Mouse (Mus musculus) hindbrain, embryonic 12.5 days (tissue): Measurements from ENCODE around the gene N4bp3. TPM values are rescaled to one million over a fixed set of nuclear protein-coding genes. Genes with fewer than 3 reads are reported as not detected.
"Not testable (repeated sequence)": the region's sequence is repeated elsewhere in the genome, so short reads cannot be mapped to it uniquely, and the experiment has no call there.

Experiments
- ATAC-seq: fragments of 200-750 bp; cut with Nextera tagmentation; 2 replicates; pipeline ENCODE4 v1.8.0; 2017; ENCODE audit warnings: moderate TSS enrichment; ENCODE audit not compliant: low FRiP score
- H3K27ac ChIP-seq: fragments of 300-500 bp; sonication (generic); 2 replicates; pipeline ENCODE4 v1.5.1; 2016; ENCODE audit warnings: mild to moderate bottlenecking
- H3K27me3 ChIP-seq: fragments of 300-500 bp; sonication (generic); 2 replicates; pipeline ENCODE4 v1.6.1; 2016; ENCODE audit warnings: mild to moderate bottlenecking
- H3K36me3 ChIP-seq: fragments of 300-500 bp; sonication (generic); 2 replicates; pipeline ENCODE4 v1.6.1; 2016; ENCODE audit warnings: mild to moderate bottlenecking
- H3K4me1 ChIP-seq: fragments of 300-500 bp; sonication (generic); 2 replicates; pipeline ENCODE4 v1.6.1; 2016
- H3K4me2 ChIP-seq: fragments of 300-500 bp; sonication (generic); replicated peaks from 2 replicates; pipeline ENCODE4 v1.6.1; 2016; ENCODE audit warnings: mild to moderate bottlenecking
- H3K4me3 ChIP-seq: fragments of 300-500 bp; sonication (generic); 2 replicates; pipeline ENCODE4 v1.5.1; 2016; ENCODE audit warnings: mild to moderate bottlenecking
- H3K9ac ChIP-seq: fragments of 300-500 bp; sonication (generic); 2 replicates; pipeline ENCODE4 v1.6.1; 2016; ENCODE audit warnings: mild to moderate bottlenecking, moderate library complexity
- H3K9me3 ChIP-seq: fragments of 300-500 bp; sonication (generic); replicated peaks from 2 replicates; pipeline ENCODE4 v1.6.1; 2016; ENCODE audit warnings: mild to moderate bottlenecking
- WGBS: fragments of 180-500 bp; shearing (Covaris S2); methylation state at CpG from one replicate; pipeline ENCODE4 v1.1.7; 2016; 5-methylcytosine and 5-hydroxymethylcytosine counted together
- polyA plus RNA-seq: library from polyadenylated mRNA; unstranded; fragments of >200 nt; fragmentation: Nextera tagmentation; extraction: Ambion mirVana; gene quantifications from 2 replicates; pipeline ENCODE4 v1.2.1, GENCODE M21; 2016

N4bp3 gene
- polyA plus RNA-seq, 1 experiment from 2014 or later, result 12.4 TPM

DNA sequence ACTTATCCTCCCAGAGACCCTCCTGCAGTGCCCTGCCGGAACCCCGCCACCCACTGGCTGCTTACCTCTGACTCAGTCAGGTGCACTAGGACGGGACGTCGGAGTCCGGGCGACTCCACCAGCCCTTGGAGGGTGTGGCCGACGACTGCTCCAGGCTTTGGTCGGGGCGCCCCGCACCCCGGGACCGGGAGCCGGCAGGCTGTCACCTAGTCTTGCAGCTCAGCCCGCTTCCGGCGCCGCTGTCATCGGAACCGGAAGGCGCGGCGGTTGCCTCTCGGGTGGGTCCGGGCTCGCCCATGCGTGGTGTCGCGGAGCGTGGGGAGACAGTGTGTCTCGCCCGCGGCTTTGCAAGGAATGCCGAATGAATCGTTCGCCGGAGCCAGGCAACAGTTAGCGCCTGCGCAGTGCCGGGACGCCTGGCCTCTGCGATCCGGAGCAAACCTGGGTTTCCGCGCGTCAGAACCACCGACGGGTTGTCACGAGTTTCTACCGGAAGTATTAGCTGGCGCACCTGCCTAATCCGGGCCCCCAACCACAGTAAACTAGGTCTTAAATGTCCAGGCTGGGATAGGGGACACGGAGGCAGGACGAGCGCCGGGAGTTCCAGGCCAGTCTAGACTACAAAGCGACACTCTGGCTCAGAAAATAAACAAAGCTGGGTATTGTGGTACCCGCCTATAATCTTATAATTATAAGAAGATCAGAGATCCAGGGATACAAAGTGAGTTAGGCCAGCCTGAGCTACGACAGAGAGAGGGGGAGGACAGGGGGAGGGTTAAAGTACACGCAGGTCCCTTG is 14.9 kb downstream of the N4bp3 start, which contains the start of gene Rmnd5b:
Gene Rmnd5b (minus strand): TSS at position 372 of the 798 bp plus-strand sequence.
- under 1% methylated on average over 61 of the region's 61 CpGs for WGBS
- peaks cover 21% of the 10 kb centered on the region for H3K4me1 ChIP-seq
- H3K36me3 ChIP-seq, result 0 out of 2 replicates have a peak, but pooled peaks cover 3% of the 10 kb centered on the region
- H3K27me3 ChIP-seq, result peaks cover 5% of the 10 kb centered on the region; the same call in 1 of the 2 replicates
- H3K9ac ChIP-seq, result peak within 1 kb of the TSS; percentile 67
- H3K9me3 ChIP-seq, result no peaks in the 10 kb centered on the region
- peak; percentile 83 for ATAC-seq
- peak within 1 kb of the TSS; percentile 72 for H3K27ac ChIP-seq
- peak within 1 kb of the TSS; percentile 71 for H3K4me3 ChIP-seq
- H3K4me2 ChIP-seq, result peak within 1 kb of the TSS; percentile 73

- Histone ChIP-seq H3K27ac (peak overlapping the region; percentile 72; the same call in 1 of the 2 replicates), H3K27me3 (peaks cover 5% of the 10 kb centered on the region; the same call in 1 of the 2 replicates), H3K36me3 (0 out of 2 replicates have a peak, but pooled peaks cover 4% of the 10 kb centered on the region), H3K9me3 (no peaks in the 10 kb centered on the region), H3K4me3 (peak overlapping the region; percentile 71), H3K4me2 (peak overlapping the region; percentile 73), H3K9ac (peak overlapping the region; percentile 67), H3K4me1 (peaks cover 21% of the 10 kb centered on the region)
- no peak for ATAC-seq
- WGBS, result 21% methylated on average over 6 of the region's 6 CpGs
Measured at GRCm38 (mm10) chr11:51635127-51635524, 15.5 kb downstream of the N4bp3 start.

- H3K27ac ChIP-seq, result no peak overlapping the region
- ATAC-seq, result no peak
- H3K9ac ChIP-seq, result no peak overlapping the region
- peaks cover 21% of the 10 kb centered on the region for H3K4me1 ChIP-seq
- peaks cover 5% of the 10 kb centered on the region; the same call in 1 of the 2 replicates for H3K27me3 ChIP-seq
- H3K4me3 ChIP-seq, result no peak overlapping the region
- no peaks in the 10 kb centered on the region for H3K9me3 ChIP-seq
- peaks cover 14% of the 10 kb centered on the region for H3K36me3 ChIP-seq
- H3K4me2 ChIP-seq, result no peak overlapping the region
- 93% methylated on average over 3 of the region's 3 CpGs for WGBS
Measured at GRCm38 (mm10) chr11:51633721-51634120, 16.9 kb downstream of the N4bp3 start.

GRCm38 (mm10) chr11:51633200-51633599 is 17.4 kb downstream of the N4bp3 start:
- H3K9me3 ChIP-seq, H3K27ac ChIP-seq, H3K4me3 ChIP-seq, H3K9ac ChIP-seq, H3K27me3 ChIP-seq, ATAC-seq, H3K4me2 ChIP-seq: not testable (repeated sequence)
- WGBS, result 94% methylated on average over 7 of the region's 7 CpGs
- H3K36me3 ChIP-seq, result peaks cover 19% of the 10 kb centered on the region
- peaks cover 21% of the 10 kb centered on the region for H3K4me1 ChIP-seq

- WGBS, result 94% methylated on average over 6 of the region's 6 CpGs
- peaks cover 16% of the 10 kb centered on the region for H3K4me1 ChIP-seq
- H3K4me3 ChIP-seq, result no peak overlapping the region
- H3K27ac ChIP-seq, result no peak overlapping the region
- no peak overlapping the region for H3K4me2 ChIP-seq
- H3K9me3 ChIP-seq, result no peaks in the 10 kb centered on the region
- H3K36me3 ChIP-seq, result peaks cover 28% of the 10 kb centered on the region
- no peaks in the 10 kb centered on the region for H3K27me3 ChIP-seq
- no peak for ATAC-seq
- H3K9ac ChIP-seq, result no peak overlapping the region
Measured at GRCm38 (mm10) chr11:51632130-51632753, 18.4 kb downstream of the N4bp3 start.

GRCm38 (mm10) chr11:51629651-51630314 is 20.9 kb downstream of the N4bp3 start:
- H3K27ac ChIP-seq, result no peak overlapping the region
- H3K9me3 ChIP-seq, result no peaks in the 10 kb centered on the region
- H3K4me3 ChIP-seq, result no peak overlapping the region
- H3K27me3 ChIP-seq, result no peaks in the 10 kb centered on the region
- no peak for ATAC-seq
- H3K9ac ChIP-seq, result no peak overlapping the region
- peaks cover 52% of the 10 kb centered on the region for H3K36me3 ChIP-seq
- H3K4me1 ChIP-seq, result peaks cover 5% of the 10 kb centered on the region
- H3K4me2 ChIP-seq, result no peak overlapping the region
- WGBS, result 87% methylated on average over 15 of the region's 15 CpGs

DNA sequence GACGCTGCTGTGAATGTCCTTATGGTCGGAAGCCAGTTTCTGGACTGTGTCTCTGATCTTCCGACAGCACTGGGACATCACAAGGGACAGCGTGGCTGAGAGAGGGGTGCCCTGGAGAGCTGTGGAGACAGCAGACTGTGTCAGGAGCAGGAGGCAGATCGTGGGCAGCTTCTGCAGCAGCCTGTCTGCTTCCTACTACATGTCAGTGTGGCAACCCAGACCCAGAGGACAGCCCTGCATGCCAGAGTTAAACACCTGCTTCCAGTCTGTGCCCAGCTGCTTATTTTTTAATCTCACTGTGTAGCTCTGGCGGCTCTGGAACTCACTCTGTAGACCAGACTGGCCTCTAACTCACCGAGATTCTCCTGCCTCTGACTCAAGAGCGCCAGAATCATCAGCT is 22.7 kb downstream of the N4bp3 start:
- H3K27me3 ChIP-seq, result no peaks in the 10 kb centered on the region
- no peaks in the 10 kb centered on the region for H3K4me1 ChIP-seq
- ATAC-seq, result no peak
- 88% methylated on average over 8 of the region's 8 CpGs for WGBS
- H3K9me3 ChIP-seq, result no peaks in the 10 kb centered on the region
- H3K4me3 ChIP-seq, result no peak overlapping the region
- no peak overlapping the region for H3K4me2 ChIP-seq
- H3K27ac ChIP-seq, result no peak overlapping the region
- no peak overlapping the region for H3K9ac ChIP-seq
- peaks cover 70% of the 10 kb centered on the region for H3K36me3 ChIP-seq

GRCm38 (mm10) chr11:51627425-51627824 is 23.2 kb downstream of the N4bp3 start:
- no peak overlapping the region for H3K9ac ChIP-seq
- H3K4me2 ChIP-seq, result no peak overlapping the region
- no peak overlapping the region for H3K27ac ChIP-seq
- H3K36me3 ChIP-seq, result peaks cover 75% of the 10 kb centered on the region
- ATAC-seq, result no peak
- no peak overlapping the region for H3K4me3 ChIP-seq
- no peaks in the 10 kb centered on the region for H3K4me1 ChIP-seq
- H3K9me3 ChIP-seq, result no peaks in the 10 kb centered on the region
- WGBS, result 91% methylated on average over 9 of the region's 9 CpGs
- no peaks in the 10 kb centered on the region for H3K27me3 ChIP-seq

DNA sequence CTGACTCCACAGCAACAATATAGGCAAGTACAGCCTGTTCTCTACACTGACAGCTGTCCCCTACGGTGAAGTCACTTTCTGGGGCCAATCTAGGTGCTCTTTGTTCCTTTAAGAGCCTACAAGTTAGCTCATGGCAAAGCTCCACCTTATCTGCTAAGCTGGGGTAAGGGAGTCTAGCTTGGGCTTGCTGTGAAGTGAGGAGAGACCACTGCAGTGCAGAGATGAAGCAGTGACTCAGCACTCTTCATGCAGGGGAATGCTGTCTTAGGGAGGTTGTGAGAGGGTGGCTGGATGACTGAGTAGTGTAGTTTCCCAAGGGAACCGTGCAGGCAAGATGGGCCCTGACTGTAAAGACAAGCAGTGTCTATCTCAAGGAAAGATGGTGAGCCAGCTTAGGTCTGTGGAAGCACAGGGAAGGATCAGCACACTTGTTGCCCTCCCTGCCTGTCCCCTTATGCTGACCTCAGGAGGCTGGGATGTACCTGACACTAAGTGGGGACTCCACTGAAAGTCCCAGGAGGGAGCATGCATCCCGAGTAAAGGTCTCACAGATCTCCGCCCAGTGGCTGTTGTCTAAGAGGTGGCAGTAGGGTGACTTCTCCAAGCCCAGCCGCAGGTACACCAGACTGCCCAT is 25.3 kb downstream of the N4bp3 start:
- no peak overlapping the region for H3K4me2 ChIP-seq
- no peaks in the 10 kb centered on the region for H3K27me3 ChIP-seq
- ATAC-seq, result no peak
- 88% methylated on average over 5 of the region's 5 CpGs for WGBS
- no peak overlapping the region for H3K9ac ChIP-seq
- H3K9me3 ChIP-seq, result no peaks in the 10 kb centered on the region
- H3K4me1 ChIP-seq, result peaks cover 12% of the 10 kb centered on the region
- H3K4me3 ChIP-seq, result no peak overlapping the region
- no peak overlapping the region for H3K27ac ChIP-seq
- peaks cover 77% of the 10 kb centered on the region for H3K36me3 ChIP-seq

GRCm38 (mm10) chr11:51622971-51623491 is 27.6 kb downstream of the N4bp3 start:
- H3K4me3 ChIP-seq, result no peak overlapping the region
- H3K27ac ChIP-seq, result no peak overlapping the region
- WGBS, result 90% methylated on average over 7 of the region's 7 CpGs
- no peak overlapping the region for H3K4me2 ChIP-seq
- no peaks in the 10 kb centered on the region for H3K9me3 ChIP-seq
- H3K27me3 ChIP-seq, result no peaks in the 10 kb centered on the region
- no peak overlapping the region for H3K9ac ChIP-seq
- H3K4me1 ChIP-seq, result peaks cover 15% of the 10 kb centered on the region
- H3K36me3 ChIP-seq, result peaks cover 61% of the 10 kb centered on the region
- no peak for ATAC-seq

GRCm38 (mm10) chr11:51621776-51622175 is 28.9 kb downstream of the N4bp3 start:
- no peak overlapping the region for H3K4me3 ChIP-seq
- H3K27ac ChIP-seq, result no peak overlapping the region
- no peak overlapping the region for H3K4me2 ChIP-seq
- 96% methylated on average over 2 of the region's 2 CpGs for WGBS
- no peaks in the 10 kb centered on the region for H3K27me3 ChIP-seq
- peaks cover 15% of the 10 kb centered on the region for H3K4me1 ChIP-seq
- H3K9me3 ChIP-seq, result no peaks in the 10 kb centered on the region
- H3K36me3 ChIP-seq, result peaks cover 49% of the 10 kb centered on the region
- H3K9ac ChIP-seq, result no peak overlapping the region
- ATAC-seq, result no peak
